Mouse (Mus musculus): ENCODE data around the gene Mettl6.

Gene Mettl6

DNA sequence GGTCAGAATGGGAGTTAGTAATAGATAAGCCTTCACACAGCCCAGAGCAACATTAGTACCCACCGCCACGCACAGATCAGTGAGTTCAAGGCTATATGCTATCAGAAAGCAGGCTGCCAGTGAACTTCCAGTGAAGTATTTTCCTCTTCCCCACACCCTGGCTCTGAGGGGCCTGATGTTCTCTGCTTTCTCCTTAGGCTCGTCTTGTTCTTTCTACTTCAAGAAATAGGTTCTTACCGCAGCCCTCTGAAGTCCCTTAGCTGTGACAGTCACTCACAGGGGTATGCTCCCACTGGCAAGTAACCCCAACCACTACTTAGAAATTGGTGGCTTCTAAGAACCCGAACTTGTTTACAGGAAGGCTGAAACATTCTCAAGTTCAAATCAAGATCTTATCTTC, 61.7 kb downstream of the Mettl6 start:
- no peak for DNase-seq (ENCODE audit: low spot score in 2 of 2)

DNA sequence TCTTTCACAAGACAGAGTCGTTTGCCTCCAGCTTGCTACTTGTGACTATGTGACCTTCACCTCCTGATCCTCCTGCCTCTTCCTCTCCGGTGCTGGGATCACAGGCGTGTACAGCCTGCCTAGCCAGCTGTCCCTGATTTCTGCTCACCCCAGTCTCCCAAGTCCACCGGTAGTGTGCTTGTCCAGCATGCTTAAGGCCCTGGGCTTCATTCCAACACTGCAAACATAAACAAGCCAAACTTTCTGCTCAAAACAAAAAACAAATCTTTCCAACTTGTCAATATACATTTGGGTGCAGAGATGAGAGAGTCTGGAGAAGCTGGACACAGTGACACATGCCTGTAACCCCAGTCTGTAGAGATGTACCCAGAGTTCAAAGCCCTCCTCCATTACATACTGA, 62.4 kb downstream of the Mettl6 start:
- DNase-seq (ENCODE audit: low spot score in 2 of 2): no peak

DNA sequence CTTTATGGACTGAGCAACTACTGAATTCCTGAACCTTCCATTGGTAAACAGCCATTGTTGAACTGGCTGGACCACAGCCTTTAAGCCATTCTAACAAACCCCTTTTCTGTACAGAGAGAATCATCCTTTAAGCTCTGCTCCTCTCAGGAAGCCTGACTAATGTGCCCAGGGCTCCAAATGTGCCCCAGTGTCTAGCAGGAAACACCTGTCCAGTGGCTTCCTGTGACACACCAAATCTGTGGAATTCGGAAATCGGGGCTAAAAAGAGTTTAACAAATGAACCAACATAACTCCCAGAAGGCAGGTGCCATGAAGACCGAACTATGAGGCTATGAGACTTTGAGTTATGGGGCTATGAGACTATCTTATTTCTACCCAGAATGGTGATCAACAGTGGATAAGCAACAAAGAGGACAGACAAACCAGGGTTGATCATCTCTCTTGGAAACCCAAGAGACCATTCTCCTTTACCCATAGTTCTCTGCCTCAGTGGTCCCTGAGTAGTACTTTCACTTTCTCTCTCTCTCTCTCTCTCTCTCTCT, 63.0 kb downstream of the Mettl6 start:
- DNase-seq (ENCODE audit: low spot score in 2 of 2): peak; percentile 45 to 69

DNA sequence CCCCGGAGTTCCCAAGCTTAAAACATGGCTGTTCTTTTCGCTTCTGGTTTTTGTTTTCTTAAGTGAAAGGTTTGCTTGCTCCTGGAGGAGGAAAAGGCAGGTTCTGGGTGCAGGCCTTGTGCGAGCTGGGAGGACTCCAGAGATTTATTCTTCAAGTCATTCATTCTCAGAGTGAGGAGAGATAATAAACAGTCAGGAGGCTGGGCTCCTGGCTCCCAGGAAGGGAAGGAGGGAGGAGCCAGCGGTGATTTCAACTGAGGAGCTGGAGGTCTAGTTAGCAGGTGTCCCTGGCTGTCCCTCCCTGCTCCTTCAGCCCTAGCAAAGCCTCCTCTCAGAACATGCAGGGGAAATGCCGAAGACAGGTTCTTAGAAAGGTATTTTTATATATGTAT, 65.8 kb downstream of the Mettl6 start:
- no peak for DNase-seq (ENCODE audit: low spot score in 2 of 2)

DNA sequence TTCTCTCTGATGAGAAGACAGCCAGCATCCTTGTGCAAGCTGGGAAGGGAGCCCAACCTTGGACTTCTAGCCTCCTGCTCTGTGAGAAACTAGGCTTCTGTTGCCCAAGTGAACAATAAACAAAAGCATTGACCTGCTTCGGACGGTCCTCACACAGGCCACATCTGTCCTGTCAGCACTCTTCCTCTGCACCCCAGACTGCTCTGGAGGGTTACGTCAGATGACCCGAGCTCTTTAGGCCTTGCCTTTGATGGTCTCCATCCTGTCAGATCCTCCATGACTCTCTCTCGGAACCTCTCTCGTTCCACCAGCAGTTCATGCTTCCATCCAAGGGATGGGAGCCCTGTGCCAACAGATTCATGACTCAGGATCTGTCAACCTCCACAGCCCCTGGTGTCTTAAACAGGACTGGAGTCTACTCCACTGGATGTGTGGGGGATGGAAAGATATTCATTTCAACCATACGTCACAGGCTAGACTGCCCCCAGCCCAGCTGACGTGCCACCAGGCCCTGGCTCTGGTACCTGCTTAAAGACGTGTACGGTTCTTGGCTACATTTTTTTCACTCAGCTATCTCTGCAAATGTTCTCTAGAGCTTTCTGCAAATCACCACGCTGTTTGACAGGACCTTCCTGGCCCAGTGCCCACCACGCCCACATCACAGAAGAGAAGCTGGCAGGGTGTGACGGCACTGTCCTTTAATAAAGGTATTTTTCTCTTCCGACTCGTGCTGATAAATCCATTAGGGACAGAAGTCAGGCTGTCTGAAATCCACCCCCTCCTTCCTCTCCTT, 66.4 kb downstream of the Mettl6 start:
- peak; percentile 75 to 82 for DNase-seq (ENCODE audit: low spot score in 2 of 2)

All from heart, adult 9 months (tissue).